Comparison of ENCODE assay signal across 8 mouse cellular contexts in the genomic region with DNA sequence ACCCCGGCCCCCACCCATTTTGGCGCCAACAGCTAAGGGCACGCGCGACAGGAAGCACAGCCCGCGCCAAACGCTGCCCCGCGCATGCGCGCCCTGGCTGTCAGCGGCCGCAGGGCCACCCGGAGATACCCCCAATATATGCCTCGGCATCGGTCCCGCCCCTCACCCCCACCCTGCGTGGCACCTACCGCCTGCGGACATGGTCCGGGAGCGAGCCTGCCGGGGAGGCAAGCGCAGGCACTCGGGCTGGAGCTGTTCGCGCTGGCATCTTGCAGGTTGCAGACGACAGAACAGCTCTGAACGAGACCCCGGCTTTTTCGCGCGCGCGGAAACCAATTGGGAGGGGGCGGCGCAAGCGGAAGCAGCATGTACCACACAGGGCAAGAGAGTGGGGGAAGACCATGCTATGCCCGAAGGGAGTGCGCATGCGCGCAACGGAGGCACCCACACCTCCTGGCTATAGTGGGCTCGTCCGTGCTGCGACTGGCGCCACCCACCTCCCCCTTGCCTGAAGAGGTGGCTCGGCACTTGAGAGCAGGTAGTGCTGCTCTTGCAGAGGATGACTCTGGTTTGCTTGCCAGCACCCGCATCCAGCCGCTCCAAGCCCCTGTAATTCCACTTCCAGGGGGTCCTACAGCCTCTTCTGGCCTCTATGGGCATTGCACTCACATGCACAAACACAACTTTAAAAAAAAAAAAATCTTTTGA. TPM values are rescaled to one million over a fixed set of nuclear protein-coding genes. Genes with fewer than 3 reads are reported as not detected.
DNase-seq lines count a peak whose midpoint lies in the region; ATAC-seq and TF ChIP-seq lines count a peak whose summit lies in the region.

No protein-coding gene starts in this region.

- H3K4me1 ChIP-seq in bone marrow, adult 2 months (ENCODE audit: control insufficient read depth, insufficient read depth, low read length), result peaks cover 1% of the 10 kb centered on the region; the same call in 1 of the 2 replicates
- H3K4me1 ChIP-seq in embryonic facial prominence, embryonic 15.5 days, result peaks cover 16% of the 10 kb centered on the region
- H3K4me1 ChIP-seq in kidney, embryonic 14.5 days (ENCODE audit: control insufficient read depth, insufficient read depth, low read length), result peaks cover 21% of the 10 kb centered on the region; the same call in 1 of the 2 replicates
- H3K4me1 ChIP-seq in limb, embryonic 15.5 days, result peaks cover 20% of the 10 kb centered on the region

- peak; percentile 97 for DNase-seq in 416B (ENCODE audit: low read depth)
- peak; percentile 92 to 94 for DNase-seq in heart, adult 9 months (ENCODE audit: low spot score in 2 of 2)
- peak; percentile 87 to 89 for DNase-seq in monocyte, adult 2 months (ENCODE audit: low read depth in 1 of 2, low spot score in 2 of 2)
- peak; percentile 97 for DNase-seq in spleen, postnatal 36 days (ENCODE audit: low spot score in 2 of 2)

- no peaks in the 10 kb centered on the region for H3K36me3 ChIP-seq in embryonic facial prominence, embryonic 15.5 days
- H3K36me3 ChIP-seq in kidney, embryonic 14.5 days (ENCODE audit: control insufficient read depth, insufficient read depth, low read length), result 0 out of 2 replicates have a peak, but pooled peaks cover 4% of the 10 kb centered on the region
- H3K36me3 ChIP-seq in limb, embryonic 15.5 days, result no peaks in the 10 kb centered on the region

- TF ChIP-seq POLR2A in bone marrow, adult 2 months (IDR thresholded peaks at IDR 0.05; ENCODE audit: borderline replicate concordance, control insufficient read depth, low read depth, low read length), result peak; percentile 67; the same call in 1 of the 2 replicates

- peak overlapping the region; percentile 100 for H3K4me3 ChIP-seq in bone marrow, adult 2 months (replicated peaks; ENCODE audit: control insufficient read depth, low read depth, low read length)
- H3K4me3 ChIP-seq in embryonic facial prominence, embryonic 15.5 days (replicated peaks), result peak overlapping the region; percentile 93
- peak overlapping the region; percentile 58 for H3K4me3 ChIP-seq in kidney, embryonic 14.5 days (ENCODE audit: low read length)
- H3K4me3 ChIP-seq in limb, embryonic 15.5 days, result peak overlapping the region; percentile 96

- peak; percentile 97 for ATAC-seq in embryonic facial prominence, embryonic 15.5 days (ENCODE audit: insufficient number of reproducible peaks, low FRiP score, low TSS enrichment, low read depth)
- peak; percentile 95 for ATAC-seq in kidney, embryonic 14.5 days (ENCODE audit: low FRiP score, low TSS enrichment)
- ATAC-seq in limb, embryonic 15.5 days (ENCODE audit: insufficient number of reproducible peaks, low FRiP score, low TSS enrichment, low read depth), result peak; percentile 96

- peak overlapping the region; percentile 73 for H3K9ac ChIP-seq in embryonic facial prominence, embryonic 15.5 days
- H3K9ac ChIP-seq in kidney, embryonic 14.5 days (ENCODE audit: low read depth, low read length), result peak overlapping the region; percentile 66
- peak overlapping the region; percentile 70 for H3K9ac ChIP-seq in limb, embryonic 15.5 days

- no peaks in the 10 kb centered on the region for H3K9me3 ChIP-seq in embryonic facial prominence, embryonic 15.5 days (replicated peaks)
- H3K9me3 ChIP-seq in kidney, embryonic 14.5 days (ENCODE audit: control insufficient read depth, low read length), result no peaks in the 10 kb centered on the region
- H3K9me3 ChIP-seq in limb, embryonic 15.5 days, result no peaks in the 10 kb centered on the region

- peak overlapping the region; percentile 77 for H3K4me2 ChIP-seq in embryonic facial prominence, embryonic 15.5 days (replicated peaks)
- H3K4me2 ChIP-seq in kidney, embryonic 14.5 days (replicated peaks; ENCODE audit: low read depth, low read length), result peak overlapping the region; percentile 84
- H3K4me2 ChIP-seq in limb, embryonic 15.5 days, result peak overlapping the region; percentile 65

- TF ChIP-seq CTCF in bone marrow, adult 2 months (IDR thresholded peaks at IDR 0.05; ENCODE audit: control insufficient read depth, insufficient read depth, low read length), result no peak; the same call in 1 of the 2 replicates

- under 1% methylated on average over 51 of the region's 51 CpGs for WGBS in bone marrow, adult 2 months
- WGBS in embryonic facial prominence, embryonic 15.5 days, result under 1% methylated on average over 51 of the region's 51 CpGs
- WGBS in kidney, embryonic 14.5 days, result under 1% methylated on average over 45 of the region's 51 CpGs
- WGBS in limb, embryonic 15.5 days, result under 1% methylated on average over 51 of the region's 51 CpGs

- peak overlapping the region; percentile 92 for H3K27ac ChIP-seq in bone marrow, adult 2 months (ENCODE audit: control insufficient read depth, insufficient read depth, low read depth, low read length, poor library complexity)
- peak overlapping the region; percentile 95 for H3K27ac ChIP-seq in embryonic facial prominence, embryonic 15.5 days (replicated peaks)
- peak overlapping the region; percentile 91 for H3K27ac ChIP-seq in kidney, embryonic 14.5 days (ENCODE audit: low read depth, low read length)
- H3K27ac ChIP-seq in limb, embryonic 15.5 days, result peak overlapping the region; percentile 95

- no peaks in the 10 kb centered on the region for H3K27me3 ChIP-seq in embryonic facial prominence, embryonic 15.5 days
- no peaks in the 10 kb centered on the region for H3K27me3 ChIP-seq in kidney, embryonic 14.5 days (ENCODE audit: control insufficient read depth, insufficient read depth, low read length)
- H3K27me3 ChIP-seq in limb, embryonic 15.5 days, result no peaks in the 10 kb centered on the region

RNA-seq across cellular contexts. Expression of a gene that starts 7.0 kb away (rescaled TPM):
- polyA plus RNA-seq in bone marrow, adult 2 months (2011; ENCODE audit: insufficient read depth, insufficient read length, low replicate concordance, missing spikeins), result 83.7 and 98.4 TPM in 2 replicates
- polyA plus RNA-seq in embryonic facial prominence, embryonic 15.5 days (2015; fragmentation: Nextera tagmentation; extraction: Ambion mirVana), result 77.2 and 78.4 TPM in 2 replicates
- polyA plus RNA-seq in kidney, embryonic 14.5 days (2014; fragmentation: Nextera tagmentation; extraction: Ambion mirVana), result 71.8 and 87.1 TPM in 2 replicates
- 79.7 and 82.3 TPM in 2 replicates for polyA plus RNA-seq in limb, embryonic 15.5 days (2015; fragmentation: Nextera tagmentation; extraction: Ambion mirVana)

RNA-seq across cellular contexts. Expression of a gene that starts 23.9 kb away (rescaled TPM):
- 0.84 and 2.2 TPM in 2 replicates for polyA plus RNA-seq in bone marrow, adult 2 months (2011; ENCODE audit: insufficient read depth, insufficient read length, low replicate concordance, missing spikeins)
- polyA plus RNA-seq in embryonic facial prominence, embryonic 15.5 days (2015; fragmentation: Nextera tagmentation; extraction: Ambion mirVana), result 61.8 and 68.5 TPM in 2 replicates
- 26.7 and 36.1 TPM in 2 replicates for polyA plus RNA-seq in kidney, embryonic 14.5 days (2014; fragmentation: Nextera tagmentation; extraction: Ambion mirVana)
- polyA plus RNA-seq in limb, embryonic 15.5 days (2015; fragmentation: Nextera tagmentation; extraction: Ambion mirVana), result 62.0 and 65.1 TPM in 2 replicates

RNA-seq across cellular contexts. Expression of a gene that starts 49.9 kb away (rescaled TPM):
- 13.8 and 27.4 TPM in 2 replicates for polyA plus RNA-seq in bone marrow, adult 2 months (2011; ENCODE audit: insufficient read depth, insufficient read length, low replicate concordance, missing spikeins)
- 122 and 126 TPM in 2 replicates for polyA plus RNA-seq in embryonic facial prominence, embryonic 15.5 days (2015; fragmentation: Nextera tagmentation; extraction: Ambion mirVana)
- polyA plus RNA-seq in kidney, embryonic 14.5 days (2014; fragmentation: Nextera tagmentation; extraction: Ambion mirVana), result 145 and 146 TPM in 2 replicates
- polyA plus RNA-seq in limb, embryonic 15.5 days (2015; fragmentation: Nextera tagmentation; extraction: Ambion mirVana), result 112 and 116 TPM in 2 replicates

RNA-seq across cellular contexts. Expression of a gene that starts 54.3 kb away (rescaled TPM):
- polyA plus RNA-seq in bone marrow, adult 2 months (2011; ENCODE audit: insufficient read depth, insufficient read length, low replicate concordance, missing spikeins), result 62.7 and 99.1 TPM in 2 replicates
- polyA plus RNA-seq in embryonic facial prominence, embryonic 15.5 days (2015; fragmentation: Nextera tagmentation; extraction: Ambion mirVana), result 305 and 312 TPM in 2 replicates
- polyA plus RNA-seq in kidney, embryonic 14.5 days (2014; fragmentation: Nextera tagmentation; extraction: Ambion mirVana), result 327 and 329 TPM in 2 replicates
- polyA plus RNA-seq in limb, embryonic 15.5 days (2015; fragmentation: Nextera tagmentation; extraction: Ambion mirVana), result 303 and 319 TPM in 2 replicates

Comparison
In these comparisons a context has a peak if more than half of its experiments do, and no peak if none do; other contexts are left out.
1. Peak in every context shown above with its lines: DNase-seq, ATAC-seq, H3K4me3 ChIP-seq and H3K27ac ChIP-seq.